Mouse (Mus musculus) thymus, adult 2 months (tissue): ENCODE data around the gene Ctnna3. TPM values are rescaled to one million over a fixed set of nuclear protein-coding genes. Genes with fewer than 3 reads are reported as not detected.

Source experiments
- DNase-seq: peaks from one replicate; pipeline ENCODE4 v3.0.0; 2021
- H3K27ac ChIP-seq: fragments of 200-500 bp; 2 replicates; pipeline ENCODE4 v1.5.1; 2012; ENCODE audit warnings: low read length, control low read depth; ENCODE audit not compliant: control insufficient read depth, insufficient read depth
- H3K27me3 ChIP-seq: fragments of 200-500 bp; 2 replicates; pipeline ENCODE4 v1.6.1; 2012; ENCODE audit warnings: mild to moderate bottlenecking, low read length, moderate library complexity, mixed read lengths; ENCODE audit not compliant: control insufficient read depth, insufficient read depth
- H3K36me3 ChIP-seq: fragments of 200-500 bp; 2 replicates; pipeline ENCODE4 v1.6.1; 2012; ENCODE audit warnings: mild to moderate bottlenecking, low read length, moderate library complexity; ENCODE audit not compliant: control insufficient read depth, insufficient read depth
- H3K4me1 ChIP-seq: fragments of 200-500 bp; replicated peaks from 2 replicates; pipeline ENCODE4 v1.6.1; 2012; ENCODE audit warnings: low read length; ENCODE audit not compliant: control insufficient read depth, insufficient read depth
- H3K4me3 ChIP-seq: fragments of 200-500 bp; 2 replicates; pipeline ENCODE4 v1.5.1; 2012; ENCODE audit warnings: mild to moderate bottlenecking, low read length, control low read depth, moderate library complexity; ENCODE audit not compliant: control insufficient read depth, insufficient read depth
- CTCF ChIP-seq: fragments of 200-500 bp; IDR thresholded peaks from 2 replicates; pipeline ENCODE4 v1.5.1; 2012; ENCODE audit warnings: mild to moderate bottlenecking, control low read depth, low read length, moderate library complexity, borderline replicate concordance; ENCODE audit not compliant: control insufficient read depth, poor library complexity, insufficient read depth; ENCODE audit errors: extremely low read depth
- POLR2A ChIP-seq: fragments of 200-500 bp; IDR thresholded peaks from 2 replicates; pipeline ENCODE4 v1.6.1; 2012; ENCODE audit warnings: mild to moderate bottlenecking, low read length, control low read depth, moderate library complexity; ENCODE audit not compliant: control insufficient read depth, poor library complexity, insufficient read depth; ENCODE audit errors: extremely low read depth
- WGBS: fragments of 180-500 bp; shearing (Covaris S2); methylation state at CpG from one replicate; pipeline ENCODE4 v1.1.7; 2018; 5-methylcytosine and 5-hydroxymethylcytosine counted together
- polyA plus RNA-seq: library from polyadenylated mRNA; depleted of rRNA; stranded (reverse); fragments of >200 nt; gene quantifications from 2 replicates; pipeline ENCODE4 v1.2.3, GENCODE M21; 2012

Gene Ctnna3
- polyA plus RNA-seq, 1 experiment = 0.46 TPM

DNA sequence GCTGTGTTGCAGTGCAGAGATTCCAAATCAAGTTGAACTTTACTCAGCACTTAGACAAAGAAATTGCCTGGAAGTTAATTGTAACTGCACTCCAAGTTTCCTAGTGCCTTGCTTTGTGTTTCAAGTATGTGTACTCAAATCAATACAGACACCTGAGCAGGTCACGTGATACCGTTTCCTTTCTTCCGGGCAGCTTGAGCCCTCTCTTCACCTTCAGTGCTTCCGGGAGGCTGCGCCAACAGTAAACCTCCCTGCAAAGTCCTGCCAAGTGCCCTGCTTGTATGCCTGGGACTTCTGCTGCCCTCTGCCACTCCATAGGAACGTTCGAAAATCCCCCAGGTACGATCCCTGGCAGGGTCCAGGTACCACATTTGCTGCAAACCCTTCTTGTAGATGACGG is 223.0 kb downstream of the Ctnna3 start:
- DNase-seq = no peak
- H3K4me1 ChIP-seq = no peaks in the 10 kb centered on the region
- H3K36me3 ChIP-seq = no peaks in the 10 kb centered on the region
- H3K27ac ChIP-seq = no peak overlapping the region
- no peak for TF ChIP-seq CTCF
- no peaks in the 10 kb centered on the region for H3K27me3 ChIP-seq
- no peak overlapping the region for H3K4me3 ChIP-seq
- 90% methylated on average over 9 of the region's 9 CpGs for WGBS

DNA sequence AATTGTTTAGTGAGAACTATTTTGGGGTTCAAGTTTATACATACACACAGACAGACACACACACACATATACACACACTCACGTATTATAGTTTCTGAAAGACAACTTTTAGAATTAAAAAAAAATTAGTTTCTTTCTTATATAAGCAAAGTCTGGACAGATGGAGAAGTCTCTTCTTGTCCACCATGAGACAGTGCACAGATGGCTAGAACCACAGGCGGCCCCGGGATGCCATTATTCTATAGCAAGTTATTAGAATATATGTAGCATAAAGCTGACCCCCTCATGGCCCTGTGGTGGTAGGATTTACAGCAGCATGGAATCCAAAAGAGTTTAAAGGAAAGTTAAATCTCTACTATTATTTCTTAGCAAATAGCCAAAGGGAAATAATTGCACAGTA is 223.7 kb downstream of the Ctnna3 start:
- 98% methylated on average over 3 of the region's 3 CpGs for whole genome bisulfite sequencing
- Histone ChIP-seq H3K27me3 (no peaks in the 10 kb centered on the region), H3K27ac (no peak overlapping the region), H3K4me3 (no peak overlapping the region), H3K4me1 (no peaks in the 10 kb centered on the region), H3K36me3 (no peaks in the 10 kb centered on the region)
- TF ChIP-seq POLR2A = no peak
- TF ChIP-seq CTCF = no peak
- DNase-seq = no peak

DNA sequence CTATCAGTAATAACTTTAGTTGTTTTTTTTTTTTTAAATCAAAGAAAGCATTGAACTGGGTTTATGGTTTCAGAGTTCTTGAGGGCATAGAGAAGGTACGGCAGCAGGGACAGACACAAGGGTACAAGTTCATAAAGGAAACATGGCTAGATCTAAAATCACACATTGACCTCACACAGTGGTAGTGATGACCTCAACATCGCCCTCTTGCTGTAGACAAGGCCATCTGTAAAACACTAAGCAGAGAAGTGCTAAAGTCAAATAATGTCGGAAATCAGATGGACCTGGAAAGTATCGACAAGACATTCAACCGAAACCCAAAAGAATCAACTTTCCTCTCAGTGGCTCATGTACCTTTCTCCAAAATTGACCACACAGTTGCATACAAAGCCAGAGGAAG is 224.7 kb downstream of the Ctnna3 start:
- no peak for DNase-seq
- H3K4me1 ChIP-seq = no peaks in the 10 kb centered on the region
- H3K27me3 ChIP-seq = no peaks in the 10 kb centered on the region
- no peaks in the 10 kb centered on the region for H3K36me3 ChIP-seq
- WGBS = 91% methylated on average over 5 of the region's 5 CpGs
- TF ChIP-seq CTCF = no peak
- no peak overlapping the region for H3K27ac ChIP-seq
- no peak overlapping the region for H3K4me3 ChIP-seq

DNA sequence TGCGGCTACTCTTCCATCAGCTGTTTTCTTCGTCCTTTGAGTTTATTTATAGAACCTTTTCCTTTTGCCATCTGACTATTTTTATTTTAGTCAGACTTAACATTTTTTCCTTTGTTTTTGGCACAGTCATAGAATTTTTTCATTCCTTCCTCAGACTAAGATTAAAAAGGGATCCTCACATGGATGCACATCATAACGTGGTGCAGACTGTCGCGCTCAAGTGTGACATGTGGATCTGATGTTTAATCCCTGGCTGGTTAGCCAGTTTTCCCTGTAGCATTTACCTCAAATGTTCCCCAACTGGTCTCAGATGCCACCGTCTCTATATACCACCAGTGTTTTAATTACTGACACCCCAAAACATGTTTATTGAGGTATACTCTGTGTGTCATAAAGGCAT is 246.4 kb downstream of the Ctnna3 start:
- H3K27me3 ChIP-seq = no peaks in the 10 kb centered on the region
- no peak overlapping the region for H3K27ac ChIP-seq
- H3K4me3 ChIP-seq = no peak overlapping the region
- 92% methylated on average over 6 of the region's 6 CpGs for WGBS
- no peak for DNase-seq
- no peaks in the 10 kb centered on the region for H3K36me3 ChIP-seq
- no peak for TF ChIP-seq CTCF
- no peak for TF ChIP-seq POLR2A
- H3K4me1 ChIP-seq = no peaks in the 10 kb centered on the region

DNA sequence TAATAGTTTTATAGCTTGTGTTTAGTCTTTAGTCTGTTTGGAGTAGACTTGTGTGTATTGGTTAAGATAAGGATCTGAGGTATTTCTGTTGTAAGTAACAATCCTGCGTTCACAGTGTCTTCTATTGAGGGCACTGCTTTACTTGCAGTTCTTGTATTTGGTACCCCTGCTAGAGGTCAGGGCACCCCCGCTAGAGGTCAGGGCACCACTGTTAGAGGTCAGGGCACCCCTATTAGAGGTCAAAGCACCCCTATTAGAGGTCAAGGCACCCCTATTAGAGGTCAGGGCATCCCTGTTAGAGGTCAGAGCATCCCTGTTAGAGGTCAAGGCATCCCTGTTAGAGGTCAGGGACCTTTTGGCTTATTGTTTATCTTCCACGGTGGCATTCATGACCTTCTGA is 259.3 kb downstream of the Ctnna3 start:
- no peak for DNase-seq
- Histone ChIP-seq H3K4me1 (no peaks in the 10 kb centered on the region), H3K4me3 (no peak overlapping the region), H3K36me3 (no peaks in the 10 kb centered on the region), H3K27ac (no peak overlapping the region), H3K27me3 (no peaks in the 10 kb centered on the region)
- WGBS = 61% methylated on average over 3 of the region's 3 CpGs
- no peak for TF ChIP-seq POLR2A

DNA sequence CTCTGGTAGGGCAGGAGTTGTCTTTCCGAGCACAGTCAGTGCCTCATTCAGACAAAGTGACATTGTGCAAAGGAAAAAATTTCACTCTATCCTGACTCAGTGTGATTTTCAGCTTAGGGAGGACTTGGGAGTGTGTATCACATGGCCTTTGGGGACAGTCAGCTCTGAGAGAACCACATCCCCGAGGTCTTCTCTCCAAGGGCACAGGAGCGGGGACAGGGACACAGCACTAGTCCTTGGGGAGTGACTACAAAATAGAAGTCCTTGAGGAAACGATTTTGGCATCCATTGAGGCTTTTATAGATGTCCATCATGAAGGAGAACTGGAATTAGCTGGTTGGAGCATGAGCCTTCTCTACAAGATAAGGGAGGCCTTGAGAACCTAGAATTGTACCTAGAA is 259.8 kb downstream of the Ctnna3 start:
- Histone ChIP-seq H3K36me3 (no peaks in the 10 kb centered on the region), H3K4me3 (no peak overlapping the region), H3K27me3 (no peaks in the 10 kb centered on the region), H3K27ac (no peak overlapping the region), H3K4me1 (no peaks in the 10 kb centered on the region)
- no peak for TF ChIP-seq CTCF
- no peak for TF ChIP-seq POLR2A
- no peak for DNase-seq
- WGBS = 76% methylated on average over 4 of the region's 4 CpGs

DNA sequence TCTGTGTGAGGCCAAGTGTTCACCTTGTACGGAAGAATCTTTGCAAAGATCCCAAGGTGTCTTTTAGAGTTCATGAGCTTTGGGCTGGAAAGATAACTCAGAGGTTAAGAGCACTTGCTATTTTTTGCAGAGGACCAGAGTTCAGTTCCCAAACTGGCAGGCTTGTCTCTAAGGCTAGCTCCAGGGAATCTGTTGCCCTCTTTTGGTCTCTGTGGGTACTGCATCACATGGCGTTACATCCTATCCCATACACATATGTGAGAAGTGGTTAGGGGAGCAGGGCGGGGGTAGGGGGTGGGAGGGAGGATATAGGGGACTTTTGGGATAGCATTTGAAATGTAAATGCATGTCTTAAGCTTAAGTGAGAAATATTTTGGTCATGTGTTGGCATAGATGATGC is 262.1 kb downstream of the Ctnna3 start:
- no peak for TF ChIP-seq CTCF
- no peak for TF ChIP-seq POLR2A
- 36% methylated on average over 3 of the region's 3 CpGs for WGBS

DNA sequence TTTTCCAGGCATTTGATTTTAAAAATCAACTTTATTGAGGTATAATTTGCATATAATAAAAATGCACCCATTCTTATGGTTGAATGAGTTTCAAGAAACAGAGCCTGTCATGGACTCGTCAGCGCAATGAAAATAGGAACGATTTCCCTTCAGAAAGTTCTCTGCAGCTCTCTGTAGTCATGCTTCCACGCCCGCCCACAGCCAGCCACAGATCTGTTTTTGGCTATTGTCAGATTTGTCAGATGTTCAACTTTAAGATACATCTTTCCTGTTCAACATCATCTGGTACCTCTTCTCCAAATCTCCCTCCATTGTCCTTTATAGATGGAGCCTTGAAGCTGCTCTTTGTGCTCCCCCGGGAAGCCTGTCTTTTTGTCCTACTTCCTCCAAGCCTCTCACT is 280.3 kb downstream of the Ctnna3 start:
- H3K4me3 ChIP-seq = no peak overlapping the region
- no peaks in the 10 kb centered on the region for H3K27me3 ChIP-seq
- no peaks in the 10 kb centered on the region for H3K36me3 ChIP-seq
- WGBS = 90% methylated on average over 6 of the region's 6 CpGs
- no peaks in the 10 kb centered on the region for H3K4me1 ChIP-seq
- TF ChIP-seq CTCF (no peak), POLR2A (no peak)
- no peak for DNase-seq
- H3K27ac ChIP-seq = no peak overlapping the region

More for the DNA sequence above, 262.1 kb downstream of the Ctnna3 start:
- DNase-seq = no peak
- Histone ChIP-seq H3K4me3 (no peak overlapping the region), H3K4me1 (no peaks in the 10 kb centered on the region), H3K27ac (no peak overlapping the region), H3K36me3 (no peaks in the 10 kb centered on the region), H3K27me3 (no peaks in the 10 kb centered on the region)
